11 mouse cellular contexts compared by ENCODE assay signal in genomic region chr12:26160861-26161615, GRCm38 (mm10).
"Had no signal": no experiment of that assay in that cellular context is flagged by ENCODE, and none has a peak within 500 bp of the region (broad histone marks: within the 10 kb centered on the region; RNA-seq: fewer than 3 reads in every experiment).

No protein-coding gene starts in this region.

- ATAC-seq: midbrain, embryonic 16.5 days had no signal

- DNase-seq: lung, adult 18-20 months; lung, embryonic 14.5 days; lung, postnatal 10 days; lung, postnatal 4 days; midbrain, embryonic 14.5 days; retina, postnatal 1 day; spleen, adult 18-20 months; thymus, adult 18-20 months; thymus, postnatal 14 days; thymus, postnatal 36 days had no signal
